Mouse (Mus musculus) C2C12 (cell line): Measurements from ENCODE around the gene Stim1.

Experiments
- CTCF ChIP-seq: IDR thresholded peaks from one replicate; pipeline ENCODE4 v1.5.1; 2011; ENCODE audit not compliant: control insufficient read depth, insufficient read depth, insufficient read length
- FOSL1 ChIP-seq: IDR thresholded peaks from one replicate; pipeline ENCODE4 v1.8.0; 2011; ENCODE audit warnings: mild to moderate bottlenecking, low read length; ENCODE audit not compliant: poor library complexity, insufficient read depth, severe bottlenecking
- MYOD1 ChIP-seq: IDR thresholded peaks from one replicate; pipeline ENCODE4 v1.6.1; 2011; ENCODE audit warnings: low read depth; ENCODE audit not compliant: control insufficient read depth, insufficient read length
- MYOG ChIP-seq: IDR thresholded peaks from one replicate; pipeline ENCODE4 v1.6.1; 2011; ENCODE audit not compliant: control insufficient read depth, insufficient read length; ENCODE audit errors: extremely low read depth

DNA sequence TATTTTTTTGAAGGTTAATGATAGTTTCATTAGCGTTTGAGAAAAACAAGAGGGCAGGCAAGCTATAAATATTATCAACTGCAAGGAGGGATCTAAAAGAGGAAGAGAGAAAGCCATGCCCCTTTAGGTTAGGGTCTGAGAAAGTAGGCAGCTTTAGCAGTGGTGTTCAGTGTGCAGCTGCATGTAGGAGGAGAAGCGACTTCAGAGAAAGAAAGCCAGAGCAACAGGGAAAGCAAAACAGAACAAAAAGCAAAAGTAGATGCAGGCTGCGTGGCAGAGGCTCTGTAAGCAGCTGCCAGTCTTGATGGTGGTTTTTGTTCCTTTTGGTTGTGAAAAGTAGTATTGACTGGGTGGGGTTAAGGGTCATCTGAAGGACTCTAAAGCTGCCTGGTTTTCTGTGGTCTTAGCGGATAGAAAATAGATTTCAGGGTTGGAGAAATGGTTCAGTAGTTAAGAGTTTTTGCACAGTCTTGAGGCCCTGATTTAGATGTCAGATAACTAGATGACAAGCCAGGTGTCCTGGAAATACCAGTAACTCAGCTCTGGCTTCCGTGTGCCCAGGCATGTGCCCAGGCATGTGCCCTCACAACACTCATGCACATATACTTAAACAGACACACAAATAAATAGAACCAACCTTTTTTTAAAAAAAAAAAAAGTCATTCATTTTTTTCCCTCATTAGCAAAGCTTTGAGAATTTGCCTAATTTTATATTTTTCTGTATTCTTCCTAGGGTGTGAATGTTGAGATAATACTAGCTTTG lies 191.2 kb downstream of the Stim1 start:
- TF ChIP-seq MYOG (no peak), FOSL1 (no peak), CTCF (no peak), MYOD1 (no peak)
